Mouse (Mus musculus) hindbrain, embryonic 16.5 days (tissue): ENCODE results near the gene Mrgpra1. TPM values are rescaled to one million over a fixed set of nuclear protein-coding genes. Genes with fewer than 3 reads are reported as not detected.
"Not testable (repeated sequence)": the region's sequence is repeated elsewhere in the genome, so short reads cannot be mapped to it uniquely, and the experiment has no call there.

Source experiments
- ATAC-seq: fragments of 200-750 bp; cut with Nextera tagmentation; 2 replicates; pipeline ENCODE4 v1.8.0; 2017; ENCODE audit warnings: moderate TSS enrichment, moderate library complexity
- H3K27ac ChIP-seq: fragments of 300-500 bp; sonication (generic); 2 replicates; pipeline ENCODE4 v1.5.1; 2014; ENCODE audit warnings: low read depth, mild to moderate bottlenecking, control low read depth, low read length, moderate library complexity
- H3K27me3 ChIP-seq: fragments of 300-500 bp; sonication (generic); replicated peaks from 2 replicates; pipeline ENCODE4 v1.6.1; 2014; ENCODE audit warnings: low read length; ENCODE audit not compliant: control insufficient read depth, insufficient read depth
- H3K36me3 ChIP-seq: fragments of 300-500 bp; sonication (generic); 2 replicates; pipeline ENCODE4 v1.6.1; 2014; ENCODE audit warnings: mild to moderate bottlenecking, low read length, moderate library complexity, mixed read lengths; ENCODE audit not compliant: control insufficient read depth, insufficient read depth
- H3K4me1 ChIP-seq: fragments of 300-500 bp; sonication (generic); 2 replicates; pipeline ENCODE4 v1.6.1; 2014; ENCODE audit warnings: low read depth, low read length; ENCODE audit not compliant: control insufficient read depth, insufficient read depth
- H3K4me2 ChIP-seq: fragments of 300-500 bp; sonication (generic); 2 replicates; pipeline ENCODE4 v1.6.1; 2014; ENCODE audit warnings: mild to moderate bottlenecking, low read length, control low read depth, moderate library complexity
- H3K4me3 ChIP-seq: fragments of 300-500 bp; sonication (generic); 2 replicates; pipeline ENCODE4 v1.5.1; 2014; ENCODE audit warnings: mild to moderate bottlenecking, low read length, control low read depth, moderate library complexity
- H3K9ac ChIP-seq: fragments of 300-500 bp; sonication (generic); 2 replicates; pipeline ENCODE4 v1.6.1; 2014; ENCODE audit warnings: low read depth, mild to moderate bottlenecking, control low read depth, low read length, moderate library complexity
- H3K9me3 ChIP-seq: fragments of 300-500 bp; sonication (generic); 2 replicates; pipeline ENCODE4 v1.6.1; 2014; ENCODE audit warnings: mild to moderate bottlenecking, low read length, moderate library complexity; ENCODE audit not compliant: control insufficient read depth
- WGBS: fragments of 180-500 bp; shearing (Covaris S2); extraction: QIAGEN DNeasy Blood & Tissue Kit; methylation state at CpG from one replicate; pipeline ENCODE4 v1.1.7; 2014; 5-methylcytosine and 5-hydroxymethylcytosine counted together
- polyA plus RNA-seq: library from polyadenylated mRNA; unstranded; fragments of >200 nt; fragmentation: Nextera tagmentation; extraction: Ambion mirVana; gene quantifications from 2 replicates; pipeline ENCODE4 v1.2.1, GENCODE M21; 2015

The Mrgpra1 gene
- polyA plus RNA-seq = not detected in 2 replicates

- Histone ChIP-seq H3K4me3 (no peak within 1 kb of the TSS), H3K4me2 (no peak within 1 kb of the TSS), H3K27me3 (no peaks in the 10 kb centered on the region), H3K9ac (no peak within 1 kb of the TSS), H3K27ac (no peak within 1 kb of the TSS), H3K9me3 (peaks cover 14% of the 10 kb centered on the region), H3K4me1 (no peaks in the 10 kb centered on the region), H3K36me3 (no peaks in the 10 kb centered on the region)
- ATAC-seq = no peak
- whole genome bisulfite sequencing = 90% methylated on average over 1 of the region's 1 CpGs
These were observed at the start of gene Mrgpra1 for GRCm38 (mm10) chr7:47354140-47354539. Mrgpra1 (minus strand) TSS chr7:47354240.

- Histone ChIP-seq H3K9ac (no peak overlapping the region), H3K27ac (no peak overlapping the region), H3K4me3 (no peak overlapping the region), H3K4me1 (no peaks in the 10 kb centered on the region), H3K4me2 (no peak overlapping the region), H3K36me3 (no peaks in the 10 kb centered on the region), H3K27me3 (no peaks in the 10 kb centered on the region), H3K9me3 (peaks cover 7% of the 10 kb centered on the region)
- ATAC-seq = no peak
These were observed 47.1 kb upstream of the Mrgpra1 start for GRCm38 (mm10) chr7:47401125-47401524.

GRCm38 (mm10) chr7:47348421-47348820 is 5.6 kb downstream of the Mrgpra1 start:
- no peak for ATAC-seq
- no peaks in the 10 kb centered on the region for H3K36me3 ChIP-seq
- no peak overlapping the region for H3K4me2 ChIP-seq
- peaks cover 3% of the 10 kb centered on the region; the same call in 1 of the 2 replicates for H3K9me3 ChIP-seq
- no peaks in the 10 kb centered on the region for H3K4me1 ChIP-seq
- no peaks in the 10 kb centered on the region for H3K27me3 ChIP-seq
- no peak overlapping the region for H3K9ac ChIP-seq
- no peak overlapping the region for H3K4me3 ChIP-seq
- 75% methylated on average over 3 of the region's 3 CpGs for WGBS
- no peak overlapping the region for H3K27ac ChIP-seq

- Histone ChIP-seq H3K27me3 (no peaks in the 10 kb centered on the region), H3K4me1 (no peaks in the 10 kb centered on the region), H3K9me3 (peaks cover 9% of the 10 kb centered on the region), H3K4me3 (no peak overlapping the region), H3K9ac (no peak overlapping the region), H3K27ac (no peak overlapping the region), H3K36me3 (no peaks in the 10 kb centered on the region), H3K4me2 (no peak overlapping the region)
- no peak for ATAC-seq
- 89% methylated on average over 4 of the region's 4 CpGs for WGBS
These were observed 8.0 kb downstream of the Mrgpra1 start for GRCm38 (mm10) chr7:47345905-47346478.

GRCm38 (mm10) chr7:47341887-47342286 is 12.2 kb downstream of the Mrgpra1 start:
- not testable (repeated sequence) for H3K4me3 ChIP-seq, H3K9ac ChIP-seq, H3K4me1 ChIP-seq, H3K27me3 ChIP-seq, ATAC-seq, H3K36me3 ChIP-seq, H3K27ac ChIP-seq, H3K4me2 ChIP-seq
- 77% methylated on average over 3 of the region's 3 CpGs for WGBS
- peaks cover 11% of the 10 kb centered on the region for H3K9me3 ChIP-seq

GRCm38 (mm10) chr7:47341389-47341788 is 12.7 kb downstream of the Mrgpra1 start:
- H3K4me3 ChIP-seq, H3K27ac ChIP-seq, H3K4me1 ChIP-seq, H3K9ac ChIP-seq, H3K36me3 ChIP-seq, H3K4me2 ChIP-seq, ATAC-seq, H3K27me3 ChIP-seq: not testable (repeated sequence)
- 81% methylated on average over 3 of the region's 3 CpGs for WGBS
- H3K9me3 ChIP-seq = peaks cover 11% of the 10 kb centered on the region

- Histone ChIP-seq H3K9me3 (peaks cover 13% of the 10 kb centered on the region), H3K9ac (no peak overlapping the region), H3K4me1 (no peaks in the 10 kb centered on the region), H3K36me3 (no peaks in the 10 kb centered on the region), H3K4me3 (no peak overlapping the region), H3K27ac (no peak overlapping the region), H3K27me3 (no peaks in the 10 kb centered on the region), H3K4me2 (no peak overlapping the region)
- ATAC-seq = no peak
- WGBS = 64% methylated on average over 1 of the region's 1 CpGs
These were observed 35.7 kb downstream of the Mrgpra1 start for GRCm38 (mm10) chr7:47318299-47318698.

- WGBS = 35% methylated on average over 4 of the region's 4 CpGs
- H3K4me1 ChIP-seq = no peaks in the 10 kb centered on the region
- H3K9me3 ChIP-seq = peaks cover 13% of the 10 kb centered on the region
- no peak for ATAC-seq
- H3K4me2 ChIP-seq = no peak overlapping the region
- no peak overlapping the region for H3K4me3 ChIP-seq
- H3K27ac ChIP-seq = no peak overlapping the region
- H3K36me3 ChIP-seq = no peaks in the 10 kb centered on the region
- no peak overlapping the region for H3K9ac ChIP-seq
- H3K27me3 ChIP-seq = no peaks in the 10 kb centered on the region
These were observed 41.8 kb downstream of the Mrgpra1 start for GRCm38 (mm10) chr7:47312289-47312688.

- 95% methylated on average over 10 of the region's 10 CpGs for WGBS
- no peak overlapping the region for H3K27ac ChIP-seq
- no peak overlapping the region for H3K4me2 ChIP-seq
- no peak overlapping the region for H3K9ac ChIP-seq
- no peaks in the 10 kb centered on the region for H3K27me3 ChIP-seq
- H3K4me3 ChIP-seq = no peak overlapping the region
- peaks cover 7% of the 10 kb centered on the region for H3K9me3 ChIP-seq
- ATAC-seq = no peak
- no peaks in the 10 kb centered on the region for H3K36me3 ChIP-seq
- H3K4me1 ChIP-seq = no peaks in the 10 kb centered on the region
These were observed 44.2 kb downstream of the Mrgpra1 start for GRCm38 (mm10) chr7:47309855-47310254.

GRCm38 (mm10) chr7:47304661-47305060 is 49.4 kb downstream of the Mrgpra1 start:
- H3K27ac ChIP-seq = not testable (repeated sequence)

More at GRCm38 (mm10) chr7:47304661-47305060, 49.4 kb downstream of the Mrgpra1 start:
- not testable (repeated sequence) for H3K4me1 ChIP-seq, H3K9ac ChIP-seq, H3K4me2 ChIP-seq, ATAC-seq, H3K27me3 ChIP-seq, H3K9me3 ChIP-seq, H3K36me3 ChIP-seq, H3K4me3 ChIP-seq
- WGBS = 93% methylated on average over 5 of the region's 6 CpGs
